Mouse (Mus musculus): Measurements from ENCODE around the gene Dmxl2. TPM values are rescaled to one million over a fixed set of nuclear protein-coding genes. Genes with fewer than 3 reads are reported as not detected.

Gene Dmxl2
- polyA plus RNA-seq, 1 experiment from 2014 or later, result 4.6 TPM

DNA sequence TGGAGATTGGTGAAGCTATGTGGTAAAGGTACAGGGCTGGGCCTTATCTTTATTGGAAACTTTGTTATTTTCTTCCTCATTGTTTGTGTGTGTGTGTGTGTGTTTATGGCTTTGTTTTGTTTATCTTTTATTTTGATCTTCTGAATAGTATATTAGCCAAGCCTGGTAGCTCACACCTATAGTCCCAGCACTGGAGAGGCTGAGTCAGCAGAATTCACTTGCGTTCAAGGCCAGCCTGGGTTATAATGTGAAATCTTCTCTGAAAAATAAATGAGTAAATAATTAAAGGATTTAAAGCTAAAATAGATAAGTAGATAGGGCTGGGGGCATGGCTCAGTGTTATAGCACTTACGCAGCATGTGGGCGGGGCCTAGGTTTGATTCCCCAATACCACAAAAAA, 36.8 kb upstream of the Dmxl2 start:
- ATAC-seq (ENCODE audit: insufficient read depth) (no peak), DNase-seq (no peak)
- no peaks in the 10 kb centered on the region for H3K9me3 ChIP-seq (ENCODE audit: low read depth, low read length)
- H3K4me3 ChIP-seq (ENCODE audit: low read depth, low read length), result no peak overlapping the region
- TF ChIP-seq CTCF (IDR thresholded peaks at IDR 0.05; ENCODE audit: low read depth), result no peak
- no peaks in the 10 kb centered on the region for H3K27me3 ChIP-seq (ENCODE audit: insufficient read depth, low read length)
- no peak overlapping the region for H3K9ac ChIP-seq
- H3K36me3 ChIP-seq (ENCODE audit: insufficient read depth), result no peaks in the 10 kb centered on the region
- H3K27ac ChIP-seq (ENCODE audit: low read depth), result no peak overlapping the region
- 0 out of 2 replicates have a peak, but pooled peaks cover 6% of the 10 kb centered on the region for H3K4me1 ChIP-seq (ENCODE audit: insufficient read depth)
- WGBS, result 92% methylated on average over 3 of the region's 3 CpGs
- no peak overlapping the region for H3K4me2 ChIP-seq

GRCm38 (mm10) chr9:54537480-54537879, 36.1 kb upstream of the Dmxl2 start:
- H3K4me1 ChIP-seq (ENCODE audit: insufficient read depth), result 0 out of 2 replicates have a peak, but pooled peaks cover 6% of the 10 kb centered on the region
- TF ChIP-seq CTCF (IDR thresholded peaks at IDR 0.05; ENCODE audit: low read depth), result no peak
- no peak overlapping the region for H3K27ac ChIP-seq (ENCODE audit: low read depth)
- no peak for ATAC-seq (ENCODE audit: insufficient read depth)
- no peak overlapping the region for H3K4me2 ChIP-seq
- no peak for DNase-seq
- H3K27me3 ChIP-seq (ENCODE audit: insufficient read depth, low read length), result no peaks in the 10 kb centered on the region
- 79% methylated on average over 3 of the region's 3 CpGs for WGBS
- no peaks in the 10 kb centered on the region for H3K36me3 ChIP-seq (ENCODE audit: insufficient read depth)
- no peaks in the 10 kb centered on the region for H3K9me3 ChIP-seq (ENCODE audit: low read depth, low read length)
- no peak overlapping the region for H3K4me3 ChIP-seq (ENCODE audit: low read depth, low read length)
- H3K9ac ChIP-seq, result no peak overlapping the region

DNA sequence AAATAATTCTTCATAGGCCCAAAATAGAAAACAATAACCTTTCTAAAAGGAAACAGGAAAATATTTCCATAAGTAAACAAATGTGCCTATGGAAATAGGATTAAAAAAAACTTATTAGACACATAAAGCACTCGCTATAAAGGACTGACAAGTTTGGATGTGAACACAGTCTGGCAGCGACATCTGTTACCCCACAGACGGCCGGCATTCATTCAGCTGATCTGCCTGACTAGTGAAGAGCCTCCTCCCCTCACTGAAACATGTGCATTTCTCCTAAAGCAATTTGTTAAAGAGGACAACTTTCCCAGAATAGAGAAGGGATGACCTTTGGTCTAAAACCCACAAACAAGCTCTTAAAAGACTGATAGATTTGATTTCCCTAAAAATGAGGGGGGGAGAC, 35.6 kb upstream of the Dmxl2 start:
- H3K4me1 ChIP-seq (ENCODE audit: insufficient read depth), result 0 out of 2 replicates have a peak, but pooled peaks cover 6% of the 10 kb centered on the region
- DNase-seq (no peak), ATAC-seq (ENCODE audit: insufficient read depth) (no peak)
- no peak overlapping the region for H3K4me3 ChIP-seq (ENCODE audit: low read depth, low read length)
- no peak overlapping the region for H3K27ac ChIP-seq (ENCODE audit: low read depth)
- WGBS, result 43% methylated on average over 4 of the region's 4 CpGs
- H3K9me3 ChIP-seq (ENCODE audit: low read depth, low read length), result no peaks in the 10 kb centered on the region
- H3K36me3 ChIP-seq (ENCODE audit: insufficient read depth), result no peaks in the 10 kb centered on the region
- no peaks in the 10 kb centered on the region for H3K27me3 ChIP-seq (ENCODE audit: insufficient read depth, low read length)
- no peak for TF ChIP-seq CTCF (IDR thresholded peaks at IDR 0.05; ENCODE audit: low read depth)
- no peak overlapping the region for H3K9ac ChIP-seq
- no peak overlapping the region for H3K4me2 ChIP-seq

- peak; percentile 47 for DNase-seq
- Histone ChIP-seq H3K4me2 (no peak overlapping the region), H3K27ac (ENCODE audit: low read depth) (no peak overlapping the region), H3K27me3 (ENCODE audit: insufficient read depth, low read length) (no peaks in the 10 kb centered on the region), H3K4me3 (ENCODE audit: low read depth, low read length) (no peak overlapping the region), H3K36me3 (ENCODE audit: insufficient read depth) (no peaks in the 10 kb centered on the region), H3K4me1 (ENCODE audit: insufficient read depth) (0 out of 2 replicates have a peak, but pooled peaks cover 6% of the 10 kb centered on the region), H3K9ac (no peak overlapping the region), H3K9me3 (ENCODE audit: low read depth, low read length) (no peaks in the 10 kb centered on the region)
- no peak for TF ChIP-seq CTCF (IDR thresholded peaks at IDR 0.05; ENCODE audit: low read depth)
- ATAC-seq (ENCODE audit: insufficient read depth), result no peak
- 79% methylated on average over 7 of the region's 7 CpGs for WGBS
Observed at GRCm38 (mm10) chr9:54536236-54536635, 34.8 kb upstream of the Dmxl2 start.

DNA sequence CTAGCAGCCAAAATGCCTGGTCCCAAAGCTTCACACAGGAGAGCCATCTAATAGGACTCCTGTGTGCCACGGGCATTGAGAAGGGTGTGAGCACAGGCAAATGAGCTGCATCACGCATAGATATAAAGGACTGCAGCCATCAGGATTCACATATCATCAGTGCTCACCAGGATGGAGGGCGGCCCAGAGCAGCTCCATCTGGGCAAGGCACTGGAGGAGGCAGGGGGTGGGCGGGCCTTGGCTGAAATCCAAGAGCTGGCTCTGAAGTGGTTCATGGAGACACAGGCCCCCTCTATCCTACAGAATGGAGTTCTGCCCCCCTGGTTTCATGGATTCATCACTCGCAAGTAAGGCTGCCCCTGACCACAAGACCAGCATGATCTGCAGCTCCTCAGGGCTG, 32.5 kb upstream of the Dmxl2 start:
- H3K4me1 ChIP-seq (ENCODE audit: insufficient read depth), result 0 out of 2 replicates have a peak, but pooled peaks cover 6% of the 10 kb centered on the region
- no peaks in the 10 kb centered on the region for H3K36me3 ChIP-seq (ENCODE audit: insufficient read depth)
- 45% methylated on average over 5 of the region's 5 CpGs for WGBS
- ATAC-seq (ENCODE audit: insufficient read depth), result peak; percentile 70
- H3K9ac ChIP-seq, result no peak overlapping the region
- H3K9me3 ChIP-seq (ENCODE audit: low read depth, low read length), result no peaks in the 10 kb centered on the region
- no peak overlapping the region for H3K27ac ChIP-seq (ENCODE audit: low read depth)
- no peak overlapping the region for H3K4me3 ChIP-seq (ENCODE audit: low read depth, low read length)
- no peak for TF ChIP-seq CTCF (IDR thresholded peaks at IDR 0.05; ENCODE audit: low read depth)
- no peaks in the 10 kb centered on the region for H3K27me3 ChIP-seq (ENCODE audit: insufficient read depth, low read length)
- no peak overlapping the region for H3K4me2 ChIP-seq
- DNase-seq, result peak; percentile 74

DNA sequence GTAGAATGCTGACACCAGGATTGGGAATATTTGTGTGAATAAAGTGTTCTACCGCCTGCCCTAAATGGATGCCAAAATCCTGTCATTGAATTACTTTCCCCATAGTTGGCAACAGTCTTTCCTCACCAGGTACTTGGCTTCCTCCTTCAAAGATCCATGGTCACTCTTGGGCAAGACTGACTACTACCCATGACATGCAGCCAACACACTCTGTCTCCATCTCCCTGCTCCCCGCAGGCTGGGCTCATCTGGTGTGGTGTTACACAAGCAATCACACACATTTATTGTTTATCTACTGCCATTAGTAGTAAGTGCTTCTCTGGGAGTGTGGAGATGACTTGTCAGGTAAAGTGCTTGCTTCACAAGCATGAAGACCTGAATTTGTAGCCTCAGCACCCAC, 31.5 kb upstream of the Dmxl2 start:
- H3K9ac ChIP-seq, result no peak overlapping the region
- no peaks in the 10 kb centered on the region for H3K36me3 ChIP-seq (ENCODE audit: insufficient read depth)
- no peak for DNase-seq
- 77% methylated on average over 2 of the region's 2 CpGs for WGBS
- H3K4me3 ChIP-seq (ENCODE audit: low read depth, low read length), result no peak overlapping the region
- no peak overlapping the region for H3K4me2 ChIP-seq
- ATAC-seq (ENCODE audit: insufficient read depth), result no peak
- H3K9me3 ChIP-seq (ENCODE audit: low read depth, low read length), result no peaks in the 10 kb centered on the region
- H3K27me3 ChIP-seq (ENCODE audit: insufficient read depth, low read length), result no peaks in the 10 kb centered on the region
- no peak overlapping the region for H3K27ac ChIP-seq (ENCODE audit: low read depth)
- 0 out of 2 replicates have a peak, but pooled peaks cover 6% of the 10 kb centered on the region for H3K4me1 ChIP-seq (ENCODE audit: insufficient read depth)
- no peak for TF ChIP-seq CTCF (IDR thresholded peaks at IDR 0.05; ENCODE audit: low read depth)

DNA sequence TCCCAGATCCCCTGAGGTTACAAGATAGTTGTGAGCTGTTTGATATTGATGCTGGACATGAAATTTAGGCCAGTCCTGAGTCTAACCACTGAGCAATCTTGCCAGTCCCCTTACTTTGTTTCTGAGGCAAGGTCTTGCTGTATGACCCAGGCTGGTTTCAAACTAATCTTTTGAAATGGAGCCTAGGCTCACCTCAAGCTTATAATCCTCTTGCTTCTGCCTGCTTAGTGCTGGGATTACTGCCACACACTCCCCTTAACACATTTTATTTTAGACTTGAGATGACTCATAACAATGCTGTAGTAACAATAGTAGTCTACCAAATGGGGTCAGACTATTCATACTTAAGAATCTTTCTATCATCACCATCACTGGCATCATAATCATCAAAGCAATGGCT, 30.0 kb upstream of the Dmxl2 start:
- H3K36me3 ChIP-seq (ENCODE audit: insufficient read depth), result no peaks in the 10 kb centered on the region
- DNase-seq, result no peak
- no peaks in the 10 kb centered on the region for H3K9me3 ChIP-seq (ENCODE audit: low read depth, low read length)
- H3K9ac ChIP-seq, result no peak overlapping the region
- 0 out of 2 replicates have a peak, but pooled peaks cover 6% of the 10 kb centered on the region for H3K4me1 ChIP-seq (ENCODE audit: insufficient read depth)
- no peaks in the 10 kb centered on the region for H3K27me3 ChIP-seq (ENCODE audit: insufficient read depth, low read length)
- H3K27ac ChIP-seq (ENCODE audit: low read depth), result no peak overlapping the region
- no peak for TF ChIP-seq CTCF (IDR thresholded peaks at IDR 0.05; ENCODE audit: low read depth)
- no peak overlapping the region for H3K4me3 ChIP-seq (ENCODE audit: low read depth, low read length)
- H3K4me2 ChIP-seq, result no peak overlapping the region
- ATAC-seq (ENCODE audit: insufficient read depth), result no peak

DNA sequence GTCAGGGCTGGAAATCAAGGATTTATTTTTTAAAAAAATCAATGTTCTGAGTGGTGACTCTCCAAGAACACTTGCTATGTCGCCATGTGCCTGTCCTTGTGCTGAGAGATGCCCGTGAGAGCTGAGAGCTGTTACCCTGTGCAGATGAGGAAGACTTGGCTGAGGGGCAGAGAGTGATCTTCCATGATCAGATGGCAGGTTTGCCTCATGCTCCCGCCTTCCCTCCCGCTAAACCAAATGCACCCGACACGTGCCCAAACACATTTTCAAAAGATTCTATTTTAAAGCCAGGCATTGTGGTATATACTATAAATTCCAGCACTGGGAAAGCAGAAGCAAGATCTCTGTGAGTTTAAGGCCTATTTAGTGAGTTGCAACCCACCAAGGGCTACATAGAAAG, 29.4 kb upstream of the Dmxl2 start:
- Histone ChIP-seq H3K27me3 (ENCODE audit: insufficient read depth, low read length) (no peaks in the 10 kb centered on the region), H3K4me3 (ENCODE audit: low read depth, low read length) (no peak overlapping the region), H3K4me2 (no peak overlapping the region), H3K27ac (ENCODE audit: low read depth) (no peak overlapping the region), H3K9ac (no peak overlapping the region), H3K36me3 (ENCODE audit: insufficient read depth) (no peaks in the 10 kb centered on the region), H3K9me3 (ENCODE audit: low read depth, low read length) (no peaks in the 10 kb centered on the region), H3K4me1 (ENCODE audit: insufficient read depth) (0 out of 2 replicates have a peak, but pooled peaks cover 6% of the 10 kb centered on the region)
- DNase-seq (no peak), ATAC-seq (ENCODE audit: insufficient read depth) (no peak)
- TF ChIP-seq CTCF (IDR thresholded peaks at IDR 0.05; ENCODE audit: low read depth), result no peak
- WGBS, result 81% methylated on average over 6 of the region's 6 CpGs
